Mouse (Mus musculus): ENCODE data around the gene Slc13a5.
A peak's percentile ranks its signal among the peaks of the same experiment; 100 is the strongest.

Gene Slc13a5

DNA sequence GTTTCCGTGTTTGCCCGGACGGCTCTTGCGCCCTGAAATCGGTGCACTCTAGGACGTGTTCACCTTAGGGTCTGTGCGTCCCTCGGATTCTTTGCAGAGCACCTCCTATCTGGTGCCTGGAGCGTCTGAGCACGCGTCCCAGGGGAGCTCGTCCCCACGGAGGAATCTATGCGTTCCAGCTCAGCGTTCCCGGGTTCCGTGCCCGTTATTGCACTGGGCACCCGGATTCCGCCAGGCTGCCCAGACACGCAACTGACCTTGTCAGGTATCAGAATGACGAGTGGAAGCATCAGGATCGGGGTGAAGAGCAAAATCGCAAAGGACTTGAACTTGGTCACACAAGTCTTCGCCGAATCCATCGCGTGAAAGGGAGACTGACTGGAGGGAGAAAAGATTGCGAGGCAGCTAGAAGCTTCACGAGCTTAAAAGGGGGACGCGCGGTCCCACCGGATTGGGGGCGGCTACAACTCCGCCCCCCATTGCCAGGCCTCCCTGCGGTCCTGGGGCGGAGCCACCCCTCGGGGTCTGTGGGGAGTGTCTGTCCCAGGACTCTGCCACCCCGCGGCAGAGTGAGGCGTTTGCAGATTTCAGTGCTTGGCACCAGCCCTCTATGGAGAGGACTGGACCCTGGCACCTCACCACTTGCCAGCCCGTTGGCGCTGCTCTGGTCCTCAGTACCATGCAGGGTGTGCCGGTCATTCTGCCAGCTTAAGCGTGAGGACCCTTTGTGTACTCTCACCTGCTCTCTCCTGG is 639 bp downstream of the Slc13a5 start:
- peak; percentile 70 for DNase-seq (ENCODE audit: low read depth, low spot score)

DNA sequence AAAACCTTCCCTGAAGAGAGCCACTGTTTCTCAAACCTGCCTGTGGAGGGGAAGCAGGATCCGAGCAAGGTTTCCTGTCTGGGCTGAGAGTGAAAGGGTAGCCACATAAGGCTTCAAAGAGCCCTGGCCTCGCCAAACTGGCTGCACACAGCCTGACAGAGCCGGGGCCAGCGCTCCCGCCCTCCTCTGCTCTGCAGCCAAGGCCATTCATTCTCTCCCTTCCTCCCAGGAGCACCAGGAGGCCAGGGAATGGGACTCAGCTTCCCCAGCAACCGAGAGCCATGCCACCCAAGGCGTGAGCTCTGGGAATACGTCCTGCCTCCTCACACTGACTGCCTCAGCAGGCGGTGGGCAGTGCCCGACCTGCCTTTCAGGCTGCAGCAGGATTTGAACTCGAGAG is 1.5 kb downstream of the Slc13a5 start:
- DNase-seq (ENCODE audit: low read depth, low spot score): peak; percentile 53

DNA sequence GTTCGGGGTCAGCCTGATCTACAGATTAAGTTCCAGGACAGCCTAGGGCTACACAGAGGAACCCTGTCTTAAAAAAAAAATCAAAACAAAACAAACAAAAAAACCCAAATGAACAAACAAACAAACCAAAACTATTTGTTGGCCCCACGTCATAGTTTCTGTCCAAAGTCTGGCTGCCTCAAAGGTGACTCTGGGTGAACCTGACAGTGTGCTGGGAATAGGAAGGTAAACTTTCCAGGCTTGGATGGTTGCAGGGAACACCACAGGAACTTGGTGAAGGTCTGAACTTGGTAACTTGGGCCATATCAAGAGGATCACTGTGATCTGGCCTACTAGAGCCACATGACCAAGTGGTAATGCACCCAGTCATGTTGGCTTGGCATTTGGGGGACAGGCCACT is 10.6 kb downstream of the Slc13a5 start:
- no peak for DNase-seq (ENCODE audit: low read depth, low spot score)

GRCm38 (mm10) chr11:72255629-72256028 is 11.4 kb downstream of the Slc13a5 start:
- DNase-seq (ENCODE audit: low read depth, low spot score): no peak

DNA sequence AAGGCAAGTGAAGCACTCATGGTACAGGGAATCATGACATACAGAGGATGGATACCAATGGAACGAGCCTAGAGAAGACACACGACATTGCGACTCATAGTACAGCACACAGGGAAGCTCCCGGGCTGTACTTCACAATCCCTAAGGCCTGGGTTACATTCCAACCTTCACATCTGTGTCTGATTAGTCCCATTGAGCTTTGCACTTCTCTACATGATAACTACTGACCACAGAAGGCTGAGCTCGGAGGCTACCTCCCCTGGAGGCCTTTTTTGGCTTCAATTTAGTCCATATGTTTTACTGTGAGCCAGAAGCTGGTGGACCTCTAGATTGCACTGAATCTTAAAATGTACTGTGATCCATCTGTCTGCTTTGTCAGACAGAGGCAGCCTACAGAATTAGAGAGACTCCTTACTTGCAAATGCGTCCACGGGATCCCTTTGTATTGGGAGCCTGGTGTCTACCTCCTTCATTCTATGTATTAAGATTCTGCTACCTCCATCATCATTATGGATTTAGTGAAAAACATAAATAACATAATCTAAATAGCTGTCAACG is 21.7 kb downstream of the Slc13a5 start:
- DNase-seq (ENCODE audit: low read depth, low spot score): peak; percentile 59

GRCm38 (mm10) chr11:72240062-72240860 is 26.8 kb downstream of the Slc13a5 start:
- DNase-seq (ENCODE audit: low read depth, low spot score): peak; percentile 57

DNA sequence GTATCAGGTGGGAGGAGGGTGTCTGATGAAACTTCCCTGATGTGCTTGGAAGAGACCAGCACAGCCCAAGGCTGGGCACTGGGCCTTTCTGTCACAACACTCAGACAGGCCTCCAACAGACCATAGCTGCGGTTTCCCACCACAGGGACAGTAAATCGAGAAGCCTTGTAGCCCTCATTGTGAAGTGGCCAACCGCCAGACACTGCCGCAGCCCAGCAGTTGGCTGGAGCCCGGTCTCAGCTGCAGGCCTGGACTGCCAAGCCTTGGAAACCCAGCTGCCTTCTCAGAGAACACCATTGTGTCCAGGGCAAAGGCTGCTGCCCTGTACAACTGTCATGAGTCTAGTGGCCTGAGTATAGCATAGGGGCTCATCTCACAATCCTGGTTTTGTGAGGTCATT is 33.0 kb downstream of the Slc13a5 start:
- peak; percentile 93 for DNase-seq (ENCODE audit: low read depth, low spot score)

DNA sequence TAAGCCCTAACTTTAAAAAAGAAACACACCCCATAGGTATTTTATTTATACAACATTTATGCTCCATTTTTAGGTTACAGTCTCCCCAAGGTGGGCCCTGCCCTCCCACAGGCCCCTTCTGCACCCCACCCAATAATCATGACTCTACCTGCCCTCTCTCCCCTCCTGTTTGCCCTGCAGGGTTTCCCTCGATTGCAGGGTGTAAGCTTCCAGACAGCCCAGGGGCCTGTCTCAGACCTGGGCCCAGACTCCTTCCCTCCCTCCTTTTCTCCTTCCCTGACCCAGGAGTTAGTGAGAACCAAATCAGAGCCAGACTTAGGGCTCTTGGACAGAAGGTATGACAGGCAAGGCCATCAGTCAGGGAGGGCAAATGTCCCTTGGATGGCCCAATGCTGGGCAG is 34.0 kb downstream of the Slc13a5 start:
- DNase-seq (ENCODE audit: low read depth, low spot score): no peak

GRCm38 (mm10) chr11:72232068-72232467 is 35.0 kb downstream of the Slc13a5 start:
- DNase-seq (ENCODE audit: low read depth, low spot score): no peak

DNA sequence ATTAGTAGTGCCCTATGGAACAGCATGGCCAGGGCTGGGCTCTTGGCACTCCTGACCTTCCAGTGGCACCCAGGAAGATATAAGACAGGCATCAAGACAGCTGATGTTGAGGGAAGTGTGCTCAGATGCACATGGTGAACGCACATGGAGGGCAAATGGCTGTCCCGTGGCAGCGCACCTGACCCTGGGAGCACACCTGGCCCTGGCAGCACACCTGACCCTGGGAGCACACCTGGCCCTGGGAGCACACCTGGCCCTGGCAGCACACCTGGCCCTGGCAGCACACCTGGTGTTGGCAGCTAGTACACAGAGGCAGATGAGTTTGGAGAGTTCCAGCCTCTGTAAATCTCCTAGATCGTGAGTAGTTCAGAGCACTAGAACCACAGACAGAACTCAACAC is 38.5 kb downstream of the Slc13a5 start:
- DNase-seq (ENCODE audit: low read depth, low spot score): no peak

- DNase-seq (ENCODE audit: low read depth, low spot score): no peak
Measured at GRCm38 (mm10) chr11:72226901-72227300, 40.1 kb downstream of the Slc13a5 start.

- peak; percentile 92 for DNase-seq (ENCODE audit: low read depth, low spot score)
Measured at GRCm38 (mm10) chr11:72226020-72226791, 40.8 kb downstream of the Slc13a5 start.

DNA sequence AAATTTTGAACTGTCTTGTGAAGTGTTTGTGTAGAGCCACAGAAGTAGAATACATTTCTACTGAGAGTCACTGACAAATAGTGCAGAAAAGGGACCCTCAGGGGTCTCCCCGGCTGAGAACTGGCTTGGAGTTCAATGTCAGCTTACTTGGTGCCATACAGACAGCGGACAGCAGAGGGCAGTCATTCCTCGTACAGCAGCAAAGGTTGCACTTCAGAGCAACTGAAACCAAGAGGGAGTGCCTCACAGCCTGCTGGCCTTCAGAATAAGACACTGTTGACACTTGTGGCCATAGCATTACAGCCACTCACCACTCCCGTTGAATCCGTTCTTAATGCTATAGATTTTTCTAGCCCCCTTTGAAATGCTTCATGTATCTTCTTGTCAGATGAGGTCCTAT is 42.2 kb downstream of the Slc13a5 start:
- DNase-seq (ENCODE audit: low read depth, low spot score): peak; percentile 92

DNA sequence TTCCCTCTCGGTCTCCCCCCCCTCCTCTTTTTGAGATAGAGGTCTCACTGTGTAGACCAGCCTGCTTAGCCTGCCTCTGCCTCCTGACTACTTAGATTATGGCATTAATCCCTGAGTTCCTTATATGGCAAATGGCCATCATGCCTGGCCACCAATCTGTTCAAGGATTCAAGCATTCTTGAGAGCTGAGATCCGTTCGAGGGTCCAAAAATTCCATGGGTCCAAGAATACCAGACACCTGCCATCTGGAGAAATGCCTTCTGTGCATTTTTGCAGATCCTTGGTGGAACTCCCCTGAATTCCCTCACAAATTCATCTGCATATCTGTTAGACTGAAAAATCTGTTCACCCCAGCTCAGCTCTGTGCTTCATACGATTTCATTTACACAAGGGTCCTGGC is 43.6 kb downstream of the Slc13a5 start:
- DNase-seq (ENCODE audit: low read depth, low spot score): no peak

GRCm38 (mm10) chr11:72221278-72221677 is 45.7 kb downstream of the Slc13a5 start:
- peak; percentile 87 for DNase-seq (ENCODE audit: low read depth, low spot score)

DNA sequence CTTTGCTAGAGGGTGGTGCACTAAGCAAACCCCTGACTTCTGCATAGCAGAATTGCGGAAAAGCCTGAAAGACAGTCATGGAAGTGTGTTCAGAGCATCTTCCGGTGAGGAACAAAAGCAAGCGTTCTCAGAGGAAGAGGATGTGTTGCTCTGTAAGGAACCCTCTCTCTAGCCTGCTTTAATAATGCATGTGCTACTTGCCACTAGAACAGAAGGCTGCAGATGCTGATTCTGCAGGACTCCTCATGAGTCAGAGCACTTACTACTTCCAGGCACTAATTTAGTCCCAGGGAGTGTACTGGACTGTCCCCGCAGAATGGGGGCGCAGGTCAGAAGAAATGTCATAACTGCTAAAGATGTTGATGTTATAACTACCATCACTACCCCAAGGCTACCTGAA is 49.9 kb downstream of the Slc13a5 start:
- DNase-seq (ENCODE audit: low read depth, low spot score): peak; percentile 59

GRCm38 (mm10) chr11:72215410-72215797 is 51.6 kb downstream of the Slc13a5 start, which contains the start of gene Med31:
Gene Med31, minus strand, starts transcription at chr11:72215592.
- DNase-seq (ENCODE audit: low read depth, low spot score): peak; percentile 95

DNA sequence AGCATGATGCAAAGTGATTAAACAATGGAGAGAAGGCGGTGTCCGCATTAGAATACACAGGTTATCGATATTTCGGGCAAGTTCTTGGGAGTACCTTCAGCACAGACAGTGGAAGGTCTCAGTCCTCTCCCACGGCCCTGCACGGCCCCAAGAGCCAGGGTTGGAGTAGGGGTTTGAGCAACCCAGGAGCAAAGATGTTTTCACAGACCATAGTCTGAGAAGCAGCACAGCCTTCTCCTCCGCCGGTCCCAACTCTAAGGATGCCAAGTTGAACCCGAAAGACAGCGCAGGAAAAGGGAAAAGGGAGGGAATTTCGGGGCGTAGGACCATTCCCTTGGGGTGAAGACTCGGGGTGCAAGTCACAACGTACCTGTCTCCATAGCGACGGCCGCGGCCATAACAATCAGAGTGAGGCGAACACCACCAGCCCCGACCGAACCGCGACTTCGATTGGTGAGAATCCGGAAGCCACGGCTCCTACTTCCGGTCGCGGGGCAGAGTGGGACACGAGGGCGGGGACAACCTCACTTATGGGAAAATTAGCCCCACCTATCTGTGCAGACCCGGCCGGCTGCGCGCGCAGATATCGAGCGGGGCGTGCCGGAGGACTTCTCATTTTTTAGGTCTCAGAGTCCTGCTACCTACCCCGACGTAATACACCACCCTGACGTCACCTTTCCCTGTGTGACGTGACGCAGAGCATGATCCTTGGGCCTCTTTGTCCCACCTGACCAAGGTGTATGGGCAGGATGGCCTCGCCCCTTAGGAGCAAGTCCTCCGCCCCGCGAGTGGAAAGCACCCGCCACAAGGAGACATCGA is 52.2 kb downstream of the Slc13a5 start:
- DNase-seq (ENCODE audit: low read depth, low spot score): peak; percentile 98

GRCm38 (mm10) chr11:72207834-72208377 is 59.1 kb downstream of the Slc13a5 start:
- DNase-seq (ENCODE audit: low read depth, low spot score): no peak

GRCm38 (mm10) chr11:72207204-72207833 is 59.7 kb downstream of the Slc13a5 start, which contains the start of the genes 4933427D14Rik and Txndc17:
Gene 4933427D14Rik, minus strand, starts transcription at chr11:72207459.
Gene Txndc17, plus strand, starts transcription at chr11:72207547.
- peak; percentile 93 for DNase-seq (ENCODE audit: low read depth, low spot score)

Measured in brain, adult 2 months (tissue).